Comparison of ENCODE assay signal across 7 mouse cellular contexts in genomic region chr11:61147300-61147683, GRCm38 (mm10). TPM values are rescaled to one million over a fixed set of nuclear protein-coding genes. Genes with fewer than 3 reads are reported as not detected.
DNase-seq lines count a peak whose midpoint lies in the region; ATAC-seq and TF ChIP-seq lines count a peak whose summit lies in the region.

No protein-coding gene starts in this region.

- WGBS in hindbrain, embryonic 10.5 days = 5% methylated on average over 32 of the region's 32 CpGs
- WGBS in liver, embryonic 15.5 days (ENCODE audit: insufficient replicate concordance) = 21% methylated on average over 32 of the region's 32 CpGs

- peak; percentile 20 for TF ChIP-seq CTCF in ES-Bruce4 (IDR thresholded peaks at IDR 0.05; ENCODE audit: low read depth, low read length)

- H3K9me3 ChIP-seq in ES-Bruce4 (replicated peaks; ENCODE audit: control insufficient read depth, insufficient read depth, low read length, poor library complexity, severe bottlenecking) = no peaks in the 10 kb centered on the region
- H3K9me3 ChIP-seq in ES-E14 (ENCODE audit: control insufficient read depth, insufficient read depth, low read depth, low read length) = no peaks in the 10 kb centered on the region
- H3K9me3 ChIP-seq in hindbrain, embryonic 10.5 days = no peaks in the 10 kb centered on the region
- no peaks in the 10 kb centered on the region for H3K9me3 ChIP-seq in liver, embryonic 15.5 days (replicated peaks)

- no peak for TF ChIP-seq POLR2A in ES-Bruce4 (IDR thresholded peaks at IDR 0.05; ENCODE audit: insufficient read depth, low read length)

- peak overlapping the region; percentile 29 for H3K9ac ChIP-seq in ES-Bruce4 (ENCODE audit: low read depth, poor library complexity, severe bottlenecking)
- H3K9ac ChIP-seq in ES-E14 (ENCODE audit: insufficient read depth, low read depth, low read length, poor library complexity, severe bottlenecking) = peak overlapping the region; percentile 8; the same call in 1 of the 2 replicates
- H3K9ac ChIP-seq in liver, embryonic 15.5 days = no peak overlapping the region

- no peak for TF ChIP-seq EP300 in ES-Bruce4 (IDR thresholded peaks at IDR 0.05; ENCODE audit: insufficient read depth, low read depth, low read length)

- H3K4me3 ChIP-seq in ES-Bruce4 (ENCODE audit: low read depth, low read length) = peak overlapping the region; percentile 52
- peak overlapping the region; percentile 50 to 61 for H3K4me3 ChIP-seq in ES-E14 (ENCODE audit: insufficient read depth in 1 of 2, low read depth in 1 of 2, low read length in 2 of 2, poor library complexity in 1 of 2, severe bottlenecking in 1 of 2)
- peak overlapping the region; percentile 57 for H3K4me3 ChIP-seq in hindbrain, embryonic 10.5 days
- peak overlapping the region; percentile 28 for H3K4me3 ChIP-seq in liver, embryonic 15.5 days (replicated peaks)

- no peaks in the 10 kb centered on the region for H3K36me3 ChIP-seq in ES-Bruce4 (ENCODE audit: control insufficient read depth, insufficient read depth, low read length, poor library complexity, severe bottlenecking)
- peaks cover 4% of the 10 kb centered on the region for H3K36me3 ChIP-seq in ES-E14 (ENCODE audit: control insufficient read depth, insufficient read depth, low read length, poor library complexity, severe bottlenecking)
- H3K36me3 ChIP-seq in hindbrain, embryonic 10.5 days = peaks cover 11% of the 10 kb centered on the region
- H3K36me3 ChIP-seq in liver, embryonic 15.5 days (replicated peaks) = peaks cover 1% of the 10 kb centered on the region; the same call in 1 of the 2 replicates

- no peak for ATAC-seq in liver, embryonic 15.5 days (ENCODE audit: insufficient read depth)

- no peaks in the 10 kb centered on the region for H3K4me1 ChIP-seq in ES-Bruce4 (ENCODE audit: control insufficient read depth, insufficient read depth, low read length)
- peaks cover 0 to 3% of the 10 kb centered on the region in 2 experiments; a peak in 3 of 4 replicates for H3K4me1 ChIP-seq in ES-E14 (ENCODE audit: control insufficient read depth in 2 of 2, insufficient read depth in 2 of 2, low read length in 2 of 2, poor library complexity in 1 of 2)
- H3K4me1 ChIP-seq in hindbrain, embryonic 10.5 days (replicated peaks) = peaks cover 14% of the 10 kb centered on the region
- peaks cover 13% of the 10 kb centered on the region for H3K4me1 ChIP-seq in liver, embryonic 15.5 days (replicated peaks)

- no peak overlapping the region for H3K27ac ChIP-seq in ES-Bruce4 (ENCODE audit: insufficient read depth, low read length)
- H3K27ac ChIP-seq in ES-E14 (ENCODE audit: insufficient read depth, low read depth, low read length, poor library complexity, severe bottlenecking) = no peak overlapping the region
- peak overlapping the region; percentile 66; the same call in 1 of the 2 replicates for H3K27ac ChIP-seq in hindbrain, embryonic 10.5 days
- no peak overlapping the region for H3K27ac ChIP-seq in liver, embryonic 15.5 days (replicated peaks)

- no peaks in the 10 kb centered on the region for H3K27me3 ChIP-seq in ES-Bruce4 (ENCODE audit: control insufficient read depth, insufficient read depth, low read length, poor library complexity, severe bottlenecking)
- H3K27me3 ChIP-seq in hindbrain, embryonic 10.5 days (ENCODE audit: insufficient read depth, poor library complexity, severe bottlenecking) = peaks cover 26% of the 10 kb centered on the region
- H3K27me3 ChIP-seq in liver, embryonic 15.5 days = peaks cover 18% of the 10 kb centered on the region

- in situ Hi-C loops in ES-E14 (cut with MboI; ENCODE audit: low sequenced_read_pairs in 2 of 2, unreplicated experiment in 2 of 2) = no loop called here

- peak overlapping the region; percentile 60 for H3K4me2 ChIP-seq in liver, embryonic 15.5 days

- DNase-seq in ES-E14 (ENCODE audit: low read depth, low spot score) = no peak
- peak; percentile 57 for DNase-seq in embryo, embryonic 11 days
- peak; percentile 54 for DNase-seq in hindbrain, embryonic 10.5 days (ENCODE audit: low spot score)
- DNase-seq in retina, postnatal 7 days (ENCODE audit: low read depth, low spot score) = peak; percentile 21
- DNase-seq in urinary bladder, postnatal 36 days (ENCODE audit: low spot score in 2 of 2) = no peak

TF ChIP-seq in ES-E14, 5 proteins besides CTCF, POLR2A, EP300 and RAD21:
- TF ChIP-seq MAFK (IDR thresholded peaks at IDR 0.05; ENCODE audit: insufficient read depth, low read depth, low read length) (no peak), HCFC1 (IDR thresholded peaks at IDR 0.05; ENCODE audit: borderline replicate concordance, insufficient read depth, low read length) (no peak)

RNA-seq across cellular contexts. Expression of gene Tnfrsf13b, which starts 20.7 kb away (rescaled TPM):
- polyA plus RNA-seq in ES-Bruce4 (2011; ENCODE audit: insufficient read depth, insufficient read length, low read depth, missing spikeins) = not detected in 2 replicates
- 0.53 and 2.3 TPM in 2 replicates for total RNA-seq in ES-E14 (2012; rRNA removed)
- polyA plus RNA-seq in hindbrain, embryonic 10.5 days (2016; fragmentation: Nextera tagmentation; extraction: Ambion mirVana) = 0.73 and 1.5 TPM in 2 replicates
- 4.2 and 4.4 TPM in 2 replicates for polyA plus RNA-seq in liver, embryonic 15.5 days (2015; fragmentation: Nextera tagmentation; extraction: Ambion mirVana)

RNA-seq across cellular contexts. Expression of gene Usp22, which starts 27.6 kb away (rescaled TPM):
- polyA plus RNA-seq in ES-Bruce4 (2011; ENCODE audit: insufficient read depth, insufficient read length, low read depth, missing spikeins) = 107 and 113 TPM in 2 replicates
- 111 and 120 TPM in 2 replicates for total RNA-seq in ES-E14 (2012; rRNA removed)
- 206 and 255 TPM in 2 replicates for polyA plus RNA-seq in hindbrain, embryonic 10.5 days (2016; fragmentation: Nextera tagmentation; extraction: Ambion mirVana)
- polyA plus RNA-seq in liver, embryonic 15.5 days (2015; fragmentation: Nextera tagmentation; extraction: Ambion mirVana) = 15.9 and 17.0 TPM in 2 replicates

Comparison
In these comparisons a context has a peak if more than half of its experiments do, and no peak if none do; other contexts are left out.
1. DNase-seq: peak in embryo, embryonic 11 days (single experiment), hindbrain, embryonic 10.5 days (single experiment) and retina, postnatal 7 days (single experiment); none in ES-E14 (single experiment) and urinary bladder, postnatal 36 days (0 of 2).
2. Peak in every context shown above with its lines, with median percentiles within 50 percentile points of each other: H3K4me3 ChIP-seq.